ENCODE assay signal across 8 mouse cellular contexts in genomic region chr1:189830797-189831232, GRCm38 (mm10).
DNase-seq lines count a peak whose midpoint lies in the region; ATAC-seq lines count a peak whose summit lies in the region.

No protein-coding gene starts in this region.

- 14% methylated on average over 12 of the region's 12 CpGs for WGBS in hindbrain, embryonic 10.5 days
- 18% methylated on average over 12 of the region's 12 CpGs for WGBS in hindbrain, embryonic 12.5 days
- 18% methylated on average over 12 of the region's 12 CpGs for WGBS in kidney, embryonic 15.5 days

- H3K4me3 ChIP-seq in hindbrain, embryonic 10.5 days: no peak overlapping the region
- no peak overlapping the region for H3K4me3 ChIP-seq in hindbrain, embryonic 12.5 days
- H3K4me3 ChIP-seq in kidney, embryonic 15.5 days (replicated peaks): no peak overlapping the region

- peaks cover 21% of the 10 kb centered on the region for H3K36me3 ChIP-seq in hindbrain, embryonic 10.5 days
- H3K36me3 ChIP-seq in hindbrain, embryonic 12.5 days: no peaks in the 10 kb centered on the region
- peaks cover 61% of the 10 kb centered on the region for H3K36me3 ChIP-seq in kidney, embryonic 15.5 days

- peak overlapping the region; percentile 62 for H3K27ac ChIP-seq in hindbrain, embryonic 10.5 days
- no peak overlapping the region for H3K27ac ChIP-seq in hindbrain, embryonic 12.5 days
- H3K27ac ChIP-seq in kidney, embryonic 15.5 days: no peak overlapping the region

- H3K4me2 ChIP-seq in hindbrain, embryonic 12.5 days (replicated peaks): no peak overlapping the region
- H3K4me2 ChIP-seq in kidney, embryonic 15.5 days: no peak overlapping the region

- no peak for ATAC-seq in hindbrain, embryonic 12.5 days (ENCODE audit: low FRiP score)
- peak; percentile 46 for ATAC-seq in activated CD4-positive, CD25-positive, alpha-beta regulatory T cell, adult 4 months
- peak; percentile 52 for ATAC-seq in kidney, embryonic 15.5 days (replicated peaks; ENCODE audit: low FRiP score)
- no peak for ATAC-seq in granulocyte monocyte progenitor cell, adult 5-6 weeks (replicated peaks; ENCODE audit: poor library complexity, severe bottlenecking)

- H3K27me3 ChIP-seq in hindbrain, embryonic 10.5 days (ENCODE audit: insufficient read depth, poor library complexity, severe bottlenecking): no peaks in the 10 kb centered on the region
- H3K27me3 ChIP-seq in hindbrain, embryonic 12.5 days: no peaks in the 10 kb centered on the region
- no peaks in the 10 kb centered on the region for H3K27me3 ChIP-seq in kidney, embryonic 15.5 days

- peaks cover 33% of the 10 kb centered on the region for H3K4me1 ChIP-seq in hindbrain, embryonic 10.5 days (replicated peaks)
- H3K4me1 ChIP-seq in hindbrain, embryonic 12.5 days: peaks cover 15% of the 10 kb centered on the region
- H3K4me1 ChIP-seq in kidney, embryonic 15.5 days: peaks cover 28% of the 10 kb centered on the region

- DNase-seq in hindbrain, embryonic 10.5 days (ENCODE audit: low spot score): no peak
- peak; percentile 50 for DNase-seq in naive thymus-derived CD4-positive, alpha-beta T cell, adult 2 months (ENCODE audit: low read depth)
- DNase-seq in layer of hippocampus, postnatal 25 days (ENCODE audit: extremely low spot score in 1 of 2, low spot score in 1 of 2): no peak
- no peak for DNase-seq in urinary bladder, postnatal 4 days (ENCODE audit: low spot score in 2 of 2)

- no peak overlapping the region for H3K9ac ChIP-seq in hindbrain, embryonic 12.5 days
- H3K9ac ChIP-seq in kidney, embryonic 15.5 days: no peak overlapping the region

- H3K9me3 ChIP-seq in hindbrain, embryonic 10.5 days: no peaks in the 10 kb centered on the region
- no peaks in the 10 kb centered on the region for H3K9me3 ChIP-seq in hindbrain, embryonic 12.5 days (replicated peaks)
- H3K9me3 ChIP-seq in kidney, embryonic 15.5 days (replicated peaks): no peaks in the 10 kb centered on the region

Comparison
In these comparisons a context has a peak if more than half of its experiments do, and no peak if none do; other contexts are left out.
1. ATAC-seq: peak in activated CD4-positive, CD25-positive, alpha-beta regulatory T cell, adult 4 months (single experiment) and kidney, embryonic 15.5 days (single experiment); none in hindbrain, embryonic 12.5 days (single experiment) and granulocyte monocyte progenitor cell, adult 5-6 weeks (single experiment).